Mouse (Mus musculus) kidney, embryonic 14.5 days (tissue): ENCODE measurements around the gene Chrm2. TPM values are rescaled to one million over a fixed set of nuclear protein-coding genes. Genes with fewer than 3 reads are reported as not detected.

Experiments
- ATAC-seq: fragments of 200-750 bp; cut with Nextera tagmentation; 2 replicates; pipeline ENCODE4 v1.8.0; 2017; ENCODE audit warnings: moderate number of reproducible peaks, mild to moderate bottlenecking, moderate TSS enrichment, moderate library complexity; ENCODE audit not compliant: low FRiP score, low TSS enrichment
- H3K27ac ChIP-seq: fragments of 300-500 bp; sonication (generic); 2 replicates; pipeline ENCODE4 v1.5.1; 2014; ENCODE audit warnings: low read depth, mild to moderate bottlenecking, low read length, moderate library complexity, mixed read lengths
- H3K27me3 ChIP-seq: fragments of 300-500 bp; sonication (generic); 2 replicates; pipeline ENCODE4 v1.6.1; 2014; ENCODE audit warnings: mild to moderate bottlenecking, low read length; ENCODE audit not compliant: control insufficient read depth, insufficient read depth
- H3K36me3 ChIP-seq: fragments of 300-500 bp; sonication (generic); 2 replicates; pipeline ENCODE4 v1.6.1; 2014; ENCODE audit warnings: low read length, mixed read lengths; ENCODE audit not compliant: control insufficient read depth, insufficient read depth
- H3K4me1 ChIP-seq: fragments of 300-500 bp; sonication (generic); 2 replicates; pipeline ENCODE4 v1.6.1; 2014; ENCODE audit warnings: low read length, mixed read lengths; ENCODE audit not compliant: control insufficient read depth, insufficient read depth
- H3K4me2 ChIP-seq: fragments of 300-500 bp; sonication (generic); replicated peaks from 2 replicates; pipeline ENCODE4 v1.6.1; 2014; ENCODE audit warnings: low read depth, mild to moderate bottlenecking, low read length
- H3K4me3 ChIP-seq: fragments of 300-500 bp; sonication (generic); 2 replicates; pipeline ENCODE4 v1.5.1; 2014; ENCODE audit warnings: mild to moderate bottlenecking, low read length
- H3K9ac ChIP-seq: fragments of 300-500 bp; sonication (generic); 2 replicates; pipeline ENCODE4 v1.6.1; 2014; ENCODE audit warnings: low read depth, mild to moderate bottlenecking, low read length, moderate library complexity
- H3K9me3 ChIP-seq: fragments of 300-500 bp; sonication (generic); 2 replicates; pipeline ENCODE4 v1.6.1; 2016; ENCODE audit warnings: low read length; ENCODE audit not compliant: control insufficient read depth
- WGBS: fragments of 180-500 bp; shearing (Covaris S2); extraction: QIAGEN DNeasy Blood & Tissue Kit; methylation state at CpG from one replicate; pipeline ENCODE4 v1.1.7; 2014; 5-methylcytosine and 5-hydroxymethylcytosine counted together
- polyA plus RNA-seq: library from polyadenylated mRNA; unstranded; fragments of >200 nt; fragmentation: Nextera tagmentation; extraction: Ambion mirVana; gene quantifications from 2 replicates; pipeline ENCODE4 v1.2.1, GENCODE M21; 2014

Chrm2 gene
- polyA plus RNA-seq, 1 experiment from 2014 or later, result not detected

GRCm38 (mm10) chr6:36409016-36409415 lies 21.1 kb downstream of the Chrm2 start:
- H3K27me3 ChIP-seq, result no peaks in the 10 kb centered on the region
- H3K4me3 ChIP-seq, result no peak overlapping the region
- no peaks in the 10 kb centered on the region for H3K36me3 ChIP-seq
- H3K9me3 ChIP-seq, result no peaks in the 10 kb centered on the region
- H3K9ac ChIP-seq, result no peak overlapping the region
- H3K27ac ChIP-seq, result no peak overlapping the region
- no peaks in the 10 kb centered on the region for H3K4me1 ChIP-seq
- H3K4me2 ChIP-seq, result no peak overlapping the region
- no peak for ATAC-seq

GRCm38 (mm10) chr6:36410057-36410456 lies 22.2 kb downstream of the Chrm2 start:
- 83% methylated on average over 2 of the region's 2 CpGs for WGBS
- no peak overlapping the region for H3K27ac ChIP-seq
- no peaks in the 10 kb centered on the region for H3K4me1 ChIP-seq
- no peaks in the 10 kb centered on the region for H3K9me3 ChIP-seq
- H3K27me3 ChIP-seq, result no peaks in the 10 kb centered on the region
- no peak overlapping the region for H3K4me3 ChIP-seq
- no peak overlapping the region for H3K4me2 ChIP-seq
- ATAC-seq, result no peak
- H3K36me3 ChIP-seq, result no peaks in the 10 kb centered on the region
- no peak overlapping the region for H3K9ac ChIP-seq

GRCm38 (mm10) chr6:36419716-36420115 lies 31.8 kb downstream of the Chrm2 start:
- WGBS, result 80% methylated on average over 2 of the region's 2 CpGs

GRCm38 (mm10) chr6:36437964-36438363 lies 50.1 kb downstream of the Chrm2 start:
- no peak overlapping the region for H3K4me2 ChIP-seq
- H3K4me1 ChIP-seq, result no peaks in the 10 kb centered on the region
- no peaks in the 10 kb centered on the region for H3K27me3 ChIP-seq
- H3K36me3 ChIP-seq, result no peaks in the 10 kb centered on the region
- no peaks in the 10 kb centered on the region for H3K9me3 ChIP-seq
- H3K4me3 ChIP-seq, result no peak overlapping the region
- no peak overlapping the region for H3K27ac ChIP-seq
- 93% methylated on average over 6 of the region's 6 CpGs for WGBS
- no peak for ATAC-seq
- no peak overlapping the region for H3K9ac ChIP-seq

More at GRCm38 (mm10) chr6:36419716-36420115, 31.8 kb downstream of the Chrm2 start:
- no peaks in the 10 kb centered on the region for H3K9me3 ChIP-seq
- no peaks in the 10 kb centered on the region for H3K4me1 ChIP-seq
- no peak overlapping the region for H3K4me3 ChIP-seq
- no peak for ATAC-seq
- H3K27ac ChIP-seq, result no peak overlapping the region
- no peak overlapping the region for H3K4me2 ChIP-seq
- H3K9ac ChIP-seq, result no peak overlapping the region
- H3K36me3 ChIP-seq, result no peaks in the 10 kb centered on the region
- H3K27me3 ChIP-seq, result no peaks in the 10 kb centered on the region

GRCm38 (mm10) chr6:36439218-36439617 lies 51.3 kb downstream of the Chrm2 start:
- H3K36me3 ChIP-seq, result no peaks in the 10 kb centered on the region
- H3K27ac ChIP-seq, result no peak overlapping the region
- no peak overlapping the region for H3K4me3 ChIP-seq
- WGBS, result 67% methylated on average over 2 of the region's 2 CpGs
- ATAC-seq, result no peak
- H3K4me2 ChIP-seq, result no peak overlapping the region
- H3K4me1 ChIP-seq, result no peaks in the 10 kb centered on the region
- no peaks in the 10 kb centered on the region for H3K9me3 ChIP-seq
- H3K9ac ChIP-seq, result no peak overlapping the region
- no peaks in the 10 kb centered on the region for H3K27me3 ChIP-seq

- Histone ChIP-seq H3K9ac (no peak overlapping the region), H3K4me2 (no peak overlapping the region)
- ATAC-seq, result no peak
Measured at GRCm38 (mm10) chr6:36451480-36451879, 63.6 kb downstream of the Chrm2 start.

GRCm38 (mm10) chr6:36455071-36455470 lies 67.2 kb downstream of the Chrm2 start:
- Histone ChIP-seq H3K9ac (no peak overlapping the region), H3K4me3 (no peak overlapping the region), H3K36me3 (no peaks in the 10 kb centered on the region), H3K27me3 (no peaks in the 10 kb centered on the region), H3K4me2 (no peak overlapping the region), H3K4me1 (no peaks in the 10 kb centered on the region), H3K9me3 (no peaks in the 10 kb centered on the region), H3K27ac (no peak overlapping the region)
- no peak for ATAC-seq

More at GRCm38 (mm10) chr6:36451480-36451879, 63.6 kb downstream of the Chrm2 start:
- no peaks in the 10 kb centered on the region for H3K27me3 ChIP-seq
- H3K36me3 ChIP-seq, result no peaks in the 10 kb centered on the region
- H3K4me1 ChIP-seq, result no peaks in the 10 kb centered on the region
- no peak overlapping the region for H3K27ac ChIP-seq
- no peak overlapping the region for H3K4me3 ChIP-seq
- no peaks in the 10 kb centered on the region for H3K9me3 ChIP-seq

- H3K4me3 ChIP-seq, result no peak overlapping the region
- no peaks in the 10 kb centered on the region for H3K27me3 ChIP-seq
- H3K9ac ChIP-seq, result no peak overlapping the region
- ATAC-seq, result no peak
- WGBS, result 39% methylated on average over 1 of the region's 1 CpGs
- no peak overlapping the region for H3K4me2 ChIP-seq
- H3K27ac ChIP-seq, result no peak overlapping the region
- H3K9me3 ChIP-seq, result no peaks in the 10 kb centered on the region
- H3K4me1 ChIP-seq, result no peaks in the 10 kb centered on the region
- no peaks in the 10 kb centered on the region for H3K36me3 ChIP-seq
Measured at GRCm38 (mm10) chr6:36457015-36457414, 69.1 kb downstream of the Chrm2 start.

- ATAC-seq, result no peak
- no peaks in the 10 kb centered on the region for H3K36me3 ChIP-seq
- H3K9me3 ChIP-seq, result no peaks in the 10 kb centered on the region
- H3K4me3 ChIP-seq, result no peak overlapping the region
- H3K27ac ChIP-seq, result no peak overlapping the region
- H3K27me3 ChIP-seq, result no peaks in the 10 kb centered on the region
- WGBS, result 84% methylated on average over 3 of the region's 3 CpGs
- no peak overlapping the region for H3K4me2 ChIP-seq
- H3K4me1 ChIP-seq, result no peaks in the 10 kb centered on the region
- H3K9ac ChIP-seq, result no peak overlapping the region
Measured at GRCm38 (mm10) chr6:36464008-36464407, 76.1 kb downstream of the Chrm2 start.
